Mouse (Mus musculus) right cerebral cortex, adult 2 months (tissue): ENCODE results near the gene Stmn3.

Source experiments
- DNase-seq, 2 experiments: peaks; one replicate each; pipeline ENCODE4 v3.0.0; 2021 to 2022; ENCODE audit warnings: low spot score in 2 of 2

The Stmn3 gene

GRCm38 (mm10) chr2:181314080-181314810, at the start of gene Stmn3:
TSS of gene Stmn3 (minus strand) at chr2:181314500.
- peak; percentile 59 to 82 for DNase-seq

- no peak for DNase-seq
Observed at GRCm38 (mm10) chr2:181363946-181364345, 49.6 kb upstream of the Stmn3 start.

DNA sequence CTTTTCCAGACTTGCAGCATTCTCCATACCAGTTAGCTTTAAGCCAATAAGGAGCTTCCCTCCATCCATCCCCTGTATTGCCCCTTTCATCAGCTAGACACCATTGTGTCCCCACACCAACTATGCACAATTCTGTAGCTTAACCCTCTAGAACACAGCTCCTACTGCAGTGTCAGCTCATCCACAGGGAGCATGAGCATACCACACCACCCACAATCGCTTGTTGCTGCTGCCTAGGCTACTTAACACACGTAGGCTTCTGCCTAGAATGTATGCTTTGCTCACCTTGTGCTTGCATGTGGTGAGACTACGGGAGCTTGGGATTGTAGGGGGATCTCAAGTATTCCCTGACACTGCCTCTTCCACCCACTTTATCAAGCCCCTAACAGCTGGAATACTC, 42.5 kb upstream of the Stmn3 start:
- no peak for DNase-seq

DNA sequence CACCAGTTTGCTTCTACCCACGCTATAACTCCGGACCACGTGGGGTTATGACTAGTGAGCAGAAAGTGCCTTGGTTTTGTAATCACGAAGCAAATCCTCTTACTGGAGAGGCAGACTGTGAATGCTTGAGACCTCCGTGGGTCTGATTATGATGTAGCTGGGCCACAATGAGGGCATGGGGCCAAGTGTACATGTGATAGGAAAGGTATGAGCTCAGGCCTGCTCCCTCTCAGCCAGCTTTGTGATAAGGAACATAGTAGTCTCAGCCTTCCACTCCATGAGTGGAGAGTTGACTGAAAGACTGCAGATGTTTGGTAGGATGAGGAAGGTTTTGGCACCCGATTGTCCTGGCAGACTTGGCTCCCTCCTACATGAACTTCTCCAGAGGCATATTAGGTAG, 28.5 kb upstream of the Stmn3 start:
- DNase-seq, result no peak

DNA sequence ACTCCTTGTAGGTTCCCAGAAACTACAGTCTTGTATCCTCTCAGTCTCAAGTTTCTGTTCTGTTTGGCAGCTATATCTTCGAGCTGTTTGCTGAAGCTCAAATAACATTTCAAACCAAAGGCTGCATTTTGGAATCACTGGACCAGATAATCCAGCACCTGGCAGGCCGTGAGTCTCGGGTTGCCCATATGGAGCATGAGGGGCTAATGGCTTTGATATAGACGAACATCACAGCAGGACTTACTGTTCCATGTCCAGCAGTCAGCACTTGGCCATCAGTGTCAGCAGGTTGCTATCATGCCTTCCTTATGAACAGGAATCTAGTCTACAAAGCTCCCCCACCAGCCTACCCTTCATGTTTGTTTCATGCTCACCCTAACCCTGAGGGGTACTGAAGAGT, 26.1 kb upstream of the Stmn3 start:
- no peak for DNase-seq

- peak; percentile 80 to 93 for DNase-seq
Observed at GRCm38 (mm10) chr2:181334023-181334422, 19.7 kb upstream of the Stmn3 start.

GRCm38 (mm10) chr2:181332542-181332941, 18.2 kb upstream of the Stmn3 start:
- DNase-seq, result no peak

DNA sequence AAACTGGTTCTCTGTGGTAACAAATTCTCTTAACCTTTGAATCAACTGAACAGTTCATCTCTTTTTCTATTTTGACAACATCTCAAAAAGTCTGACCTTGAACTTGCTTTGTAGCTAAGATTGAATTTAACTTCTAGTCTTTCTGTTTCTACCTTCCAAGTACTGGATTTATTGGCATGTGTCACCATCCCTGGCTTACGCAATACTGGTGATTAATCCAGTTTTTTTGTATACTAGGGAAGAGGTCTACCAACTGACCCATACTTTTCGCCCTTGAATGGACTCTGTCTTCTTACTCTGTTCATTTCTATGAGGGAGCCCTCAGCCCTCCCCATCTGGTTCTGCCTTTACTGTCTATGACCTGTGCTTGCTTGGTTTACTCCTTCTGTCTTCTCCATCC, 11.8 kb upstream of the Stmn3 start:
- DNase-seq, result no peak

DNA sequence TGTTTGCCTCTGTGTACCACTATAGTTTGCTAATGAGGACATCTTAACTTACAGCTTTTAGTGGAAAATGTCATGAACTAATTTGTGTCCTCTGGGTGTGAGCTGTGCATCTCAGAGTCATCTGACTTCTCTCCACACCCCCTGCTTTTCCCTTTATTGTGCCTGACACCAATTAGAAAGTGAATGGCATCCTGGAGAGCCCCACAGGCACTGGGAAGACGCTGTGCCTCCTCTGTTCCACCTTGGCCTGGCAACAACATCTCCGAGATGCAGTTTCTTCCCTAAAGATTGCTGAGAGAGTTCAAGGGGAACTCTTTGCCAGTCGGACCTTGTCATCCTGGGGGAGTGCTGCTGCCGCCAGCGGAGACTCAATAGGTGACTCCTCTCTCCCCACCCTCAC, 7.8 kb upstream of the Stmn3 start:
- DNase-seq, result no peak

GRCm38 (mm10) chr2:181320103-181320499, 5.8 kb upstream of the Stmn3 start:
- no peak for DNase-seq

DNA sequence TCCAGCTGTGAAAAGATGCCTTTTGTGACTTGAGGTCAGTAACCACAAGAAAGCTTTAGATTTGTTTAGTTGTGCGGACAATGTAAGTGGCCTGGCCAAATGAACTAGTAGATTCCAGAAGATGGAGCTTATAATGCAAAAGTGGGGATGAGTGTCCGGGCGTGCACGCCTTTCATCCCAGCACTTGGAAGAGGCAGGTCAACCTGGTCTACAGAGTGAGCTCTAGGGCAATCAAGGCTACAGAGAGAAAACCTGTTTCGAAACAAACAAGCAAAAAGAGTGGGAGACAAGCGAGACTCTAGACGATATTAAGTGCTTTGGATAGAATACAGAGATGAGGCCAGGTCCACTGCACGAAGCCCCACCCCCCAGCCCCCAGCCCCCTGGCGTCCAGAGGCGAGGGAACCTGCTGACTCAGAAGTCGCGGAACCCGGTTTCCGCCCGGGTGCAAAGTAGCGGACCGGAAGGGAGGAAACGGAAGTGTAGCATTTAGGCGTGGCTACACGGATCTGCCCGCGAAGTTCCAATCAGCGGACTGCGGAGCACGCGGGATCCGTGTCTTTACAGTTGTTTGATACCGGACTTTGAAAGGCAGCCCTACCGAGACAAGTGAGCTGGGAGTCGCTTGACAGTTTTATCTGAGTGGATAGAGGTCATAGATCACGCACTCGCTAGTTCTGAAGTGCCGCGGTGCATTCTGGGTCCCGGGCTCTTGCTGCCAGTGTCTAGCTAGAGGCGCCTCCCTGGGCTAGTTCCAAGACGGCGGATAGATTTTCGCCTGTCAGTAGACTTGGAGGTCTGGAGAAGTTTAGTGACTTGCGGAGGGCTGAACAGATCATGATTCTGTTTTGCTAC, 5.2 kb upstream of the Stmn3 start, which contains the start of gene Rtel1:
TSS of gene Rtel1 (plus strand) at position 492 of the 855 bp plus-strand sequence.
- DNase-seq, result peak; percentile 82 to 86

DNA sequence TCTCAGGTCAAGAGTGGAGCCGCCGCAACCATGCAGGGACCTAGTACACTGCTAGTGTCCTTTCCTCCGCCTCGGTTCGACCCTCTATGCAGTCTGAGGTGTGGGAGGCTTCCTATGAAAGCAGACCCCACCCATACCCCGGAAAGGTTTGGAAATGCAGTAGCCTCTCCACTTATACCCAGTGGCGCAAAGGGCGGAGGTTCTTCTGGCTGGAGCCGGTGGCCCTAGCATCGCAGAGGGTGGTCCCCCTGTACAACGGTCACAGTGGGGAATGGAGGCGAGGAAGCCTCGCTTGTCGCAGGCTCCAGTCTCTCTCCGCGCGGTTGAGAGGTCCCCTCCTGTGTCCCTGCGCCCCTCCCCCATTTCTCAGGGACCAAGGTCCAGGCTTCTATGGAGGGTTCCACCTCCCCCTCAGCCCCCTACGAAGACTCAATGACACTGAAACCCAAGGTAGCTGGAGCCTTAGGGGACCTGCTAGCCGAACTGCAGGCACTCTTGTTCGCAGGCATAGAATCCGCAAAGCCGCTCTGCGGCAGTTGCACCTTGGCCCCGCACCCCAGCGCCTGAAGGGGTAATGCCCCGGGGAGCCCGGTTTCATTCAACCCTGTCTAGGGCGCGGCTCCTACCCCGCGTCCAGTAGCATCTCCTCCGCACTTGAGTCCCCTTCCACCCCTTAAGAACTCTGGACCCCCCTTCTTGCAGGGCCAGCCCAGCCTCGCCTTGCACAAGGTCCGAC, 788 bp downstream of the Stmn3 start:
- DNase-seq, result no peak

GRCm38 (mm10) chr2:181313006-181313343, 1.3 kb downstream of the Stmn3 start:
- DNase-seq, result no peak

- no peak for DNase-seq
Observed at GRCm38 (mm10) chr2:181312435-181312834, 1.9 kb downstream of the Stmn3 start.

GRCm38 (mm10) chr2:181307144-181307804, 7.0 kb downstream of the Stmn3 start:
- peak; percentile 74 to 77 for DNase-seq

DNA sequence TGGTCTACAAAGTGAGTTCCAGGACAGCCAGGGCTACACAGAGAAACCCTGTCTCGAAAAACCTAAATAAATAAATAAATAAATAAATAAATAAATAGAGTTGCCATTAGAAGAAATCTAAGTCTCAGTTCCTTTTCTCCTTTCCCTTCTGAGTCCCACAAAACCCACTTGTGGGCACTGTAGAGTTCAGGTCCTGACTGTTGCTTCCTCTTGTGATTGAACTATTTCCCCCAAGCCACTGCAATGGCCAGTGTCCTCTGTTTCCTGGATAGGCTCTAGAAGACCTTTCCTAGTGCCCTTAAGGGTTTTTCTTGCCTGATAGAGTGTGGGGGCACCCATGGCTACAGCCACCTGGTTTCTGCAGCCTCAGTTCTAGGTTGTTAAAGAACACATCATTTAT, 9.4 kb downstream of the Stmn3 start:
- no peak for DNase-seq

GRCm38 (mm10) chr2:181302041-181302440, 12.3 kb downstream of the Stmn3 start:
- no peak for DNase-seq

DNA sequence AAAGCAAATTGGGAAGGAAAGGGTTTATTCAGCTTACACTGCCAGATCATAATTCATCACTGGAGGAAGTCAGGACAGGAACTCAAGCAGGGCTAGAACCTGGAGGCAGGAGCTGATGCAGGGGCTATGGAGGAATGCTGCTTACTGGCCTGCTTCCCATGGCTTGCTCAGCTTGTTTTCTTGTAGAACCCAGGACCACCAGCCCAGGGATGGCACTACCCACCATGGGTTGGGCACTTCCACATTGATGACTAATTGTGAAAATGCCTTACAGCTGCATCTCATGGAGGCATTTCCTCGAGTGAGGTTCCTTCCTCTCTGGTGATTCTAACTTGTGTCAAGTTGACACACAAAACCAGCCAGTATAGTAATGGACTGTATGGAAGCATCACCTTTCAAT, 23.4 kb downstream of the Stmn3 start:
- no peak for DNase-seq

GRCm38 (mm10) chr2:181288691-181289090, 25.6 kb downstream of the Stmn3 start:
- DNase-seq, result no peak

DNA sequence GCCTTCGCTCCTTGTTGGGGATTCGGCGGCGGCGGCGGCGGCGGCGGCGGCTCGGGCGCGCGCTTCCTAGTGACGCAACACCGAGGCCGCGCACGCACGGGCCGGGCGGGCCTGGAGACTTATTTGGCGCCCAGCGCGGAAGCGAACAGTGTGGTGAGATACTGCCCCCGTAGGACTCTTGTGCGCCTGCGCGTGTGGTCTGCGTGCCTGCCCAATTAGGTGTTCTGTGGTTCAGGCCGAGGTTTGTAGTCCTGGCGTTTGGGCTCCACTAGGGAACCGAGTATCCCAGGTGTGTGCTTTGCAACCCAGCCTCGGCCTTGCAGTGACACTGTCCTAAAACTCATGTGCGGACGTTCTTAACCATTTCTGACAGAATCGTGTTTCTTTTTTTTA, 26.3 kb downstream of the Stmn3 start, which contains the start of gene Gmeb2:
TSS of gene Gmeb2 (minus strand) at position 78 of the 393 bp plus-strand sequence.
- DNase-seq, result peak; percentile 92 to 95

DNA sequence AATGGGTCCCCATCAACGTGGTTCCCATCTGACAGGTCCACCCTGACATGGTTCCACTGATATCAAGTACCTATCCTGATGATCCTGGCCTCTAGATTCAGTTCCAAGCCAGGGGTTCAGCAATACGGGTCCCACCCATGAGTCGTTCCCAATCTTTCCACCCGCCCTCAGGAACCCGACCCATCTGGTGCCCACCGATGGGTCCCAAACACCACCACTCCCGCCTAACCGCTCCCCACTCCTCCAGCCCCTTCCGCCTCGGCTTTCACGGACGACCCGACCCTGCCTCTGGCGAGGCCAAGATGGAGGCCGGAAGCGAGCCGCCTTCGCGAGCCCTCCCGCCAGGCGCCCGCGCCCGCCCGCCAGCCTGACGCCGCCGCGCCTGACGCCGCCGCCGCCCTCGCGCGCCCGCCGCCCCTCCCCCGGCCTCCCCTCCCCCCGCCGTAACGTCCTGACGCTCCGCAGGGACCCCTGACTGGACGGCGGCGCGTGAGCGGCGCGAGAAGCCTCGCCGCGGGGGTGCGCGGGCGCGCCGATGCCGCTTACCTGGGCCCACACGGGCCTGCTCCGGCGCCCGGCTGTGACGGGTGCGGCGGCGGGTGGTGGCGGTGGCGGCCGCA, 26.9 kb downstream of the Stmn3 start:
- DNase-seq, result peak; percentile 65 to 68
